Mouse (Mus musculus) brown adipose tissue, adult 24 weeks (tissue): Measurements from ENCODE around the gene Zfp628. TPM values are rescaled to one million over a fixed set of nuclear protein-coding genes. Genes with fewer than 3 reads are reported as not detected.
"Not testable (repeated sequence)": the region's sequence is repeated elsewhere in the genome, so short reads cannot be mapped to it uniquely, and the experiment has no call there.

Experiments
- H3K27ac ChIP-seq: fragments of 200-500 bp; replicated peaks from 2 replicates; pipeline ENCODE4 v1.5.1; 2012; ENCODE audit warnings: low read depth, mild to moderate bottlenecking, low read length
- H3K4me1 ChIP-seq: fragments of 200-500 bp; 2 replicates; pipeline ENCODE4 v1.6.1; 2012; ENCODE audit warnings: low read length, mixed read lengths; ENCODE audit not compliant: control insufficient read depth, insufficient read depth, insufficient read length
- H3K4me3 ChIP-seq: fragments of 200-500 bp; 2 replicates; pipeline ENCODE4 v1.5.1; 2012; ENCODE audit warnings: low read depth, mild to moderate bottlenecking, low read length, moderate library complexity; ENCODE audit not compliant: insufficient read depth
- polyA plus RNA-seq: library from polyadenylated mRNA; stranded (reverse); fragments of >200 nt; gene quantifications from 2 replicates; pipeline ENCODE4 v1.2.4, GENCODE M21; 2012; ENCODE audit not compliant: missing spikeins, insufficient read depth, insufficient read length

Gene Zfp628
- polyA plus RNA-seq: 3.2 and 3.4 TPM in 2 replicates

- Histone ChIP-seq H3K27ac (peak within 1 kb of the TSS; percentile 86), H3K4me3 (peak within 1 kb of the TSS; percentile 80), H3K4me1 (peaks cover 10% of the 10 kb centered on the region; the same call in 1 of the 2 replicates)
These were observed at the start of gene Zfp628 for GRCm38 (mm10) chr7:4915007-4915665. Gene Zfp628, plus strand, starts transcription at chr7:4915217.

DNA sequence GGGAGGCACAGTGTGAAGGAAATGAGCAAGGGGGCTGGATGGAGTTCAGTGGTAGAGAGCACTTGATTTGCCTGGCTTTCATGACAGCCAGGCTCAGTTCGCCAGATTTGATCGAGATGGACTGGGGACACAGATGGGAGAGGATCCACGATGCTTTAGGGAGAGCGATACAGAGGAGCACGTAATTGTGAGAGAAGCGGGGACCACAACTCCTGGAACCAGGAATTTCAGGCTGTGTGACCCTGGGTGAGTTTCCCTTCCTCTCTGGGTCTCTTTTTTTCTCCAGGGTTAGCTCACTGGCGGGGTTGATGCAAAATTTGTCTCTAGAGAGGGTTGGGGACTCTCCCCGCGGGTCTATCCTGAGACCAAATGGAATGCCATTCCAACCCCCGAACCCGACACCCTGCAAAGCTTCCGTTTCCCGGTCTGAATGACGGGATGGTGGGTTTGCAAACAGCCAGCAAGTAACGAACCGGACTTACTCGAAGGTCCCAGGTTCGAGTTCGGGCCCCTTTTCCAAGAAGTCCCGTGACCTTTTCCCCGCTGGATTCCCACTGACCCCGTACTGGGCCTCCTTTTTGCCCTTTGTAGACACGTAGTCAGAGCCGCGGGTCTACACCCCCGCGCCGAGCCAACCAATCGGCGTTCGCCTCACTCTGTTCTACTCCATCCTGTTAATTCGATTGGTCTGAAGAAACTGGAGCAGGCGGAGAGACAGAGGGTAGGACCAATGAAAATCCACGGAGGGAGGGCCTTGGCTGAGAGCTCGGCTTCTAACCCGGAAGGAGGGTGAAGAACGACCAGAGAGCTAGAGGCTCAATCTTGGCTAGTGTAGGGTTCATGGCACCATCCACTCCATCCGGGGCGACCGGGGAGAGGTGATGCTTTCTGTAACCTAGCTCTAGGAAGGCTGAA, 49.2 kb upstream of the Zfp628 start:
- H3K4me1 ChIP-seq: peaks cover 6% of the 10 kb centered on the region
- H3K4me3 ChIP-seq: peak overlapping the region; percentile 78
- H3K27ac ChIP-seq: peak overlapping the region; percentile 92

DNA sequence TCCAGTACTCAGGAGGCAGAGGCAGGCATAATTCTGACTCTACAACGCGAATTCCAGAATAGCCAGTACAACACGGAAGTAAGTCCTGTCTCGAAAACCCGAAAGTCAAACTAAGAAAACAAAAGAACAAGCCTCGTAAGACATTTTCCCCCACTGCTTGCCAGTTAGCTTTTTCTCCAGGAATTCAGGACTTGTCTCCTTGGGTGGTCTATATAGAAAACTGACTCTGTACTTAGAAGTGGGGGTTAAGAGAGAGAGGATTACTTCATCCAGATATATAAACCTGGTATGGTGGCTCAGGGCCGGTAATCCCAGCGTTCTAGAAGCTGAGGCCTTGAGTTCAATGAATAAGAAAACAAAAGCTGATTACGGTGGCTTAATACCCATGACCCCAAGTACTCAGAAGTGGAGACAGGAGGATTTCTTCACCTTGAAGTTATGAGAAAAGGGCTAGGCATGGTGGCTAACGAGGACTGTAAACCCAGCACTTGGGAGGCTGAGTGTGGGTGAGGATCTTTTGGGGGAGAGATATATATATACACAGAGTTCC, 48.3 kb upstream of the Zfp628 start:
- peak overlapping the region; percentile 67 for H3K4me3 ChIP-seq
- H3K4me1 ChIP-seq: peaks cover 6% of the 10 kb centered on the region
- H3K27ac ChIP-seq: peak overlapping the region; percentile 78

DNA sequence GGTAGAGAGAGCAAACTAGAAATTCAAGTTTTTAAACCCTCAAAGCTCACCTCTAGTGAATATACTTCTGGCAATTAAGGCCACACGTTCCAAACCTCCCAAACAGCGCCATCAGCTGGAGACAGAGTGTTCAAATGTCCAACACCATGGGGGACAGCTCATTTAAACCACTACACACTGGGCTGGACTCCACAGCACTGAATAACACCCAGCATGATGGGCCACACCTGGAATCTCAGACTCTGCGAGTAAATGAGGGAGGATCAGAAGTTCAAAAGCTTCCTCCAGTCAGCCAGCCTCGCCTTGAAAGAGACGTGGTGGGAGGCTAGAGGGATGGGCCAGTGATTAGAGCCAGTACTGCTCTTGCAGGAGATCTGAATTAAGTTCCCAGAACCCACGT, 44.9 kb upstream of the Zfp628 start, which contains the start of gene Isoc2b:
Gene Isoc2b, minus strand, starts transcription at position 126 of the 400 bp plus-strand sequence.
- H3K27ac ChIP-seq: no peak within 1 kb of the TSS
- H3K4me3 ChIP-seq: no peak within 1 kb of the TSS
- H3K4me1 ChIP-seq: no peaks in the 10 kb centered on the region

DNA sequence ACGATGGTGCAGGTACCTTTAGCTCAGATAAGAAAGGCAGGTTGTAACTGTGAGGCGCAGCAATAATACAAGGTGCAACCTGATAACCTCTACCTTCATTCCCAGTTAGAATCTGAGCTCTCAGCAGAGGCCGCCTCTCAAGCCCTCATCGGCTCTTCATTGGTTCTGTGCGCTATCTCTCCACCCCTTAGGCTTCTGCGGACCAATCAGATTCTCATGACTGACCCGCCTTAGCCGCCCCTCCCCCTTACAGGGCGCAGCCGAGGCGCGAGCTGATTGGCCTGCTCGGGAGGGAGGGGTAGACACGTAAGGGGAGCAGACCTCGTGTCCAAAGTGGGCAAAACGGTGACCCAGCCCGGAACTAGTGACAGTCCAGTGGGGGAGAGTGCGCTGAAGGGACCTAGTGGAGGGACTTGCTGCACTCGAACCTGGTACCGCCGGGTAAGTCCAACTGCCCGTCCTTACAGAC, 38.2 kb upstream of the Zfp628 start, which contains the start of gene Isoc2a:
Gene Isoc2a, plus strand, starts transcription at position 401 of the 469 bp plus-strand sequence.
- H3K4me3 ChIP-seq: peak within 1 kb of the TSS; percentile 73
- peak within 1 kb of the TSS; percentile 81 for H3K27ac ChIP-seq
- 0 out of 2 replicates have a peak, but pooled peaks cover 2% of the 10 kb centered on the region for H3K4me1 ChIP-seq

- peak overlapping the region; percentile 73 for H3K4me3 ChIP-seq
- 0 out of 2 replicates have a peak, but pooled peaks cover 2% of the 10 kb centered on the region for H3K4me1 ChIP-seq
- peak overlapping the region; percentile 81 for H3K27ac ChIP-seq
These were observed 37.8 kb upstream of the Zfp628 start for GRCm38 (mm10) chr7:4877226-4877625.

GRCm38 (mm10) chr7:4878186-4878585, 36.8 kb upstream of the Zfp628 start:
- Histone ChIP-seq H3K4me3 (peak overlapping the region; percentile 73; the same call in 1 of the 2 replicates), H3K27ac (peak overlapping the region; percentile 20; the same call in 1 of the 2 replicates), H3K4me1 (0 out of 2 replicates have a peak, but pooled peaks cover 2% of the 10 kb centered on the region)

- not testable (repeated sequence) for H3K4me3 ChIP-seq, H3K27ac ChIP-seq, H3K4me1 ChIP-seq
These were observed 36.0 kb upstream of the Zfp628 start for GRCm38 (mm10) chr7:4879036-4879435.

GRCm38 (mm10) chr7:4886680-4887079, 28.3 kb upstream of the Zfp628 start:
- H3K27ac ChIP-seq: no peak overlapping the region
- peaks cover 3% of the 10 kb centered on the region; the same call in 1 of the 2 replicates for H3K4me1 ChIP-seq
- H3K4me3 ChIP-seq: no peak overlapping the region

- Histone ChIP-seq H3K4me1 (no peaks in the 10 kb centered on the region; the same call in 1 of the 2 replicates), H3K4me3 (no peak overlapping the region), H3K27ac (no peak overlapping the region)
These were observed 19.8 kb upstream of the Zfp628 start for GRCm38 (mm10) chr7:4895186-4895585.

- H3K4me3 ChIP-seq: peak overlapping the region; percentile 32
- no peak overlapping the region for H3K27ac ChIP-seq
- H3K4me1 ChIP-seq: no peaks in the 10 kb centered on the region; the same call in 1 of the 2 replicates
These were observed 16.0 kb upstream of the Zfp628 start for GRCm38 (mm10) chr7:4898851-4899648.

- Histone ChIP-seq H3K27ac (no peak overlapping the region), H3K4me3 (peak overlapping the region; percentile 32), H3K4me1 (no peaks in the 10 kb centered on the region; the same call in 1 of the 2 replicates)
These were observed 15.1 kb upstream of the Zfp628 start for GRCm38 (mm10) chr7:4899649-4900522.

DNA sequence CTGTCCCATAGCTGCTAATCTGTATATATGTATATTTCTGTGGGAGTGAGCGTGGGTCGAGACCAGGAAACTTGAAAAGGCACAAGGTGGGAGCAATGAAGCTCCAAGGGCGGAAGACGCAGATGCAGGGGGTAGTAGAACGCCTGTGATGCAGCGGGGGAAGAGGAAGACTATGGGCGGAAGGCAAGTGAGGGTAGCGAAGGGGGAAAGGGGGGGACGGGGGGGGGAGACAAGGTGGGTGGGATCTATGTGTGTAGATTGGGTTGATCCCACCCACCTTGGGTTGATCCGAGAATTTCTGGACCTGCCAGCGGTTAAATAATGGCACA, 14.5 kb upstream of the Zfp628 start:
- Histone ChIP-seq H3K4me3 (0 out of 2 replicates have a peak overlapping the region, but pooled peaks have one; percentile 14), H3K4me1 (no peaks in the 10 kb centered on the region; the same call in 1 of the 2 replicates), H3K27ac (no peak overlapping the region)
